Mouse (Mus musculus) testis, adult 2 months (tissue): ENCODE results near the gene Arid5b.

Experiments used
- CTCF ChIP-seq: fragments of 200-500 bp; IDR thresholded peaks from 2 replicates; pipeline ENCODE4 v1.5.1; 2012; ENCODE audit warnings: low read depth, mild to moderate bottlenecking, inconsistent platforms, low read length, moderate library complexity; ENCODE audit not compliant: control insufficient read depth, insufficient read depth, insufficient replicate concordance
- POLR2A ChIP-seq: fragments of 200-500 bp; IDR thresholded peaks from 2 replicates; pipeline ENCODE4 v1.6.1; 2012; ENCODE audit warnings: low read depth, mild to moderate bottlenecking, inconsistent platforms, low read length, moderate library complexity; ENCODE audit not compliant: control insufficient read depth

- TF ChIP-seq CTCF, result no peak
- no peak for TF ChIP-seq POLR2A
Observed at GRCm38 (mm10) chr10:68325378-68325777, 46.8 kb upstream of the Arid5b start.
